Mouse (Mus musculus): ENCODE measurements at regions not wholly inside any gene's neighbourhood (a gene's known extent, or its start where the extent isn't known, plus 50 kb on each side); places are given as distances from the start of the nearest gene placed in this dataset.

DNA sequence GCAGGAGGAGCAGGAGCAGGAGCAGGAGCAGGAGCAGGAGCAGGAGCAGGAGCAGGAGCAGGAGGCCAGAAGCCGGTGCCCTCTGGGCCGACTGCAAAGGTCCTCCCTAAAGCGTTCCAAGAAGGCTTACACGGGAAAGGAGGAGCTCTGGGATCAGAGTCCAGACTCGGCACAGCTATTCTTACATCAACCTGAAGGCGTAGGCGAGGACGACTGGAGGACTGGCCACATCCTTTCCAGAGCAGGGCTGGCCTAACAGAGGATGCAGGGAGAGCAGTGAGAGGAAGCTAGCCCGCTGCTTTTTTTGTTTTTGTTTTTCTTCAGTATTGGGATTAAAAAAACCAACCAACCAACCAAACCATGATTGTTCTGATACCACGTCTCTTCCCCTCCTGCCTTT lies 151.5 kb upstream of the Ctnnb1 start:
- ATAC-seq (replicated peaks; ENCODE audit: insufficient number of reproducible peaks, low FRiP score, low TSS enrichment, poor library complexity, severe bottlenecking) = no peak

- ATAC-seq (replicated peaks; ENCODE audit: insufficient number of reproducible peaks, low FRiP score, low TSS enrichment, poor library complexity, severe bottlenecking) = no peak
Measured at GRCm38 (mm10) chr9:120778423-120778822, 150.6 kb upstream of the Ctnnb1 start.

- ATAC-seq (replicated peaks; ENCODE audit: insufficient number of reproducible peaks, low FRiP score, low TSS enrichment, poor library complexity, severe bottlenecking) = no peak
Measured at GRCm38 (mm10) chr9:120794210-120794609, 134.8 kb upstream of the Ctnnb1 start.

DNA sequence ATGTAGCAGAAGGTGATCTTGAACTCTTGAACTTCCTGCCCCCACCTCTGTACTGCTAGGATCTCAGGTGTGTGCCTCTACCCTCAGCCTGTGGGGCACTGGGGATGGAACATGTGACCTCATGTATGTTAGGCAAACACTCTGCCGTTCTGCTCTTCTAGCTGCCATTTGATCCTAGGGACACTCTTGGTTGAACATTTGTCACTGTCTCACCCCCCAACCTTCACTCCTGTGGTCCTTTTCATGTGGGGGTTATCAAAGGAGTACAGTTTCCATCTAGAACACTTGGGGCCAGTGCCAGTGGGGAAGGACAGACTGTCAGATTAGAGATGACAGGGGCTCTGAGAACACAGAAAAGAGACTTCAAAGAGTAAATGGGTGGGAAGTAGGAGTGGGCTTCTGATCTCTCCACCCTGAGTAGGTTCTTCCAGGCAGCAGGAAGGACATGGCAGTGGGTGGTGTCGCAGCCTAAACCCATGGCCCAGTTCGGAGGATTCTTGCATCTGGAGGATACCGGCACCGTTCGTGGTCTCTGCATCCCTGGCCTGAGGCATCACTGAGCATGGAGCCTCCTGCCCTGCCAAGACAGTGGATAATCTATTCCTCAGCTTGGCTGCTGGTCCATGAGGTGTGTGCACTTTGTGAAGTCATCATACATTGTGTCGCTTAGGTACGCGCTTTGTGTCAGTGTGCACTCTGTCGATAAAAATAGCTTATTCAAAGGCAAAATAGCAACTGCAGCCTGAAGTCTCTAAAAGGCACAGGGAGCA lies 132.7 kb upstream of the Ctnnb1 start:
- no peak for ATAC-seq (replicated peaks; ENCODE audit: insufficient number of reproducible peaks, low FRiP score, low TSS enrichment, poor library complexity, severe bottlenecking)

DNA sequence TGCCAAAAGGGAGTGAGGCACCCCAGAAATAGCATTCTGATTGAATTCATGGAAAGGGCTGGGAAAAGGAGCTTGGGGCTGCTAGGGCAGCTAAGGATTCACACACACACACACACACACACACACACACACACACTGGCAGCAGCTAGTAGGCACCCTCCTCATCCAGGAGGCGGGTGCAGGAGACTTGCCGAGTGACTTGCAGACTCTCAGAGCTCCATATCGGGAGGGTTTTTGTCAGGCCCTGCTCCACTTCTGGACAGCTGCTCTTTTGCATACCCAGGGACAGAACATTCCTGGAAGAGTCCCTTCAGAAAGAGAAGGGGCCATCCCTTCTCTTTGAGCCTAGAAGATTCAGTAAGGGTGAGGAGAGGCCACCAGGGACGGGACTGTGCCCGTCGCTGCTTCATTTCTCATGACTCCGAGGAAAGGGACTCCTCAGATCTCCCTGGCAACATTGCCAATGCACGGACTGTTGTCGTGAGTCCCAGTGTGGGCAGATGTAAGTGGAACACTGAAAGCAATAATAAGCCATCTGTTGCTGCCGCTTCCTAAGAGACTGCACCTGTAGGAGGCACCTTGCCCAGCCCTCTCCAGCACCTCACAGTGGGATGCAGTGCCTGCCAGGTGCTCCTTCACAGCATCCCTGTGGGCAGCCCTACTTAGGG lies 130.9 kb upstream of the Ctnnb1 start:
- ATAC-seq (replicated peaks; ENCODE audit: insufficient number of reproducible peaks, low FRiP score, low TSS enrichment, poor library complexity, severe bottlenecking) = no peak

- ATAC-seq (replicated peaks; ENCODE audit: insufficient number of reproducible peaks, low FRiP score, low TSS enrichment, poor library complexity, severe bottlenecking) = no peak
Measured at GRCm38 (mm10) chr9:120798901-120799300, 130.1 kb upstream of the Ctnnb1 start.

DNA sequence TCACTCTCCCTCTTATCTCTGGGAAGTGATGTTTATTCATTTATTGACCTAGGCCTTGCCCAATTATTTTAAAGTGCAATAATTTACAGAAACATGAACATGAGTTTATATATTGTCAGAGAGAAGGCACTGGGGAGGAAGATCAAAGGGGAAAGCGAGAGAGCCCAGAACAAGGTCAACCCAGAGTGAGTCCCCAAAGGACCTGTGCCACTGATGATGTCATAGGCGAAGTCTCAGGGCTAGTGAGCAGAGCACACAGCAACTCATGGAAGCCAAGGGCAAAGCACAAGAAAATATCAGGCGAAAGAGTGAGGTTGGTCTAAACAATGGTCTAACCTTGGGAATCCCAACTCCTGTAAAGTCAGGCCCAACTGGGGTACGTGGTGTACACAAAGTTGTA lies 126.4 kb upstream of the Ctnnb1 start:
- no peak for ATAC-seq (replicated peaks; ENCODE audit: insufficient number of reproducible peaks, low FRiP score, low TSS enrichment, poor library complexity, severe bottlenecking)

DNA sequence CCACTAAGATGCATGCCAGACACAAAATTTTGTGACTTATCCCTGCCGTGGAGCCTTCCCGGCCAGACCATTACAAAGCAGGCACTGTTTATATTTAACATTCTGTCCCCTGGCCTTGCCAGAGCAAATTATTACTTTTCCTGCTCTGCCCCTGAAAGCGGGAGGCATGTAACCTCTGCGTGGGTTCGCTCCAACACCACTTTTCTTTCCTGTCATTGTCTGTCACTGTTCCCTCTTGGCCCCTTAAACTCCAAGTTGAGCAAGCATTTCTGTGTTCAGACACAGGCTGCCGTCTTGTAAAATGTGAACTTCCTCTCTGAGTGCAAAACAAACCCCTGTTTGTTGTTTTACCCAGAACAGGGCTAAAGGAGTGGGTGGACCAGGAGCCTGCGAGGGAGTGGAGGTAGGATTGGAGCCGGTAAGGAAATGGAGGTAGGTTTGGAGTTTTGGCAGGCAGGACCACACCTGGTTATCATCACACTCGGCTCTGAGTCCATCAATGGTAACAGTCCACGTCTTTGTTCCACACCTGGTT lies 124.2 kb upstream of the Ctnnb1 start:
- no peak for ATAC-seq (replicated peaks; ENCODE audit: insufficient number of reproducible peaks, low FRiP score, low TSS enrichment, poor library complexity, severe bottlenecking)

- ATAC-seq (replicated peaks; ENCODE audit: insufficient number of reproducible peaks, low FRiP score, low TSS enrichment, poor library complexity, severe bottlenecking) = no peak
Measured at GRCm38 (mm10) chr9:120808741-120809425, 120.1 kb upstream of the Ctnnb1 start.

DNA sequence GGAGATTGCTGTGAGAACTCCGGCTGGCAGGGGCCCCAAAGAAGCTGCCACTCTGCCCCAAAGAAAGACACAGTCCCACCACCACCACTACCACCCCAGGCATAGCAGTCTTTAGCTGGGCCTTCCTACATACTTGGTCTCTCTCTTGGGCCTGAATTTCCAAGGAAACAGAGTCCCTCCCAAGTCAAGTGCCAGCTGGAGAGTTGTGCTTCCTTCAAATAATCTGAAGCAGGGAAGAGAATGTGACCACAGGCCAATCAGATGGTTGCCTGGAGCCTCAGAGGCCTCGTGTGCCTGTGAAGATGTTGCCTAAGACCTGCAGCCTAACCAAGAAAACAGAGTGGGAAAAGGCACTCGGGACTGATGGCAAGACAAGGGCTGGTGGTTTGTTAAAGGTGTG lies 117.5 kb upstream of the Ctnnb1 start:
- ATAC-seq (replicated peaks; ENCODE audit: insufficient number of reproducible peaks, low FRiP score, low TSS enrichment, poor library complexity, severe bottlenecking) = no peak

DNA sequence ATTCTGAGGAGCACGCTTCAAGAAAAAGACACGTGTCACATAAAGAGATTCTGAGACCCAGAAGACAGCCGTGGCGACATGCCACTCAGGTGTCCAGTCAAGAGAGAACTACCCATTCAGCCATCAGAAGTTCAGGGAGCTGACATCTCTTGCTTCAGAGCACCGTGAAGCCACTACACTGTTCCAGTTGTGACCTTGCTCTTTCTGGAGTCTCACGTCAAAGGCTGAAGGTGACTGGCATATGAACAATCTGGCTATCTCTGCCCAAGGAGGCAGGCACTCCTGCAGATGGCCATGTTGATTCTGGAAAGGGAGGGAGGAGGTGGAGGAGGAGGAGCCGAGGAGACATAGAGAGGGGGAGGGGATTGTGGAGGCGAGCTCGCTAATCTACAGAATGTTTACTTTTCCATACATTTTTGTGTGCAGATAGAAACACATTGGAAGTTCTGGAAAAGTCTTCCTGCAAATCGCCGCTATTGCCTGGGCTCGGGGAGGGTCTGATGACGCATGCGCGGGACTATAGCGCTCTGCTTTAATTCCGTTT lies 116.3 kb upstream of the Ctnnb1 start:
- no peak for ATAC-seq (replicated peaks; ENCODE audit: insufficient number of reproducible peaks, low FRiP score, low TSS enrichment, poor library complexity, severe bottlenecking)

- no peak for ATAC-seq (replicated peaks; ENCODE audit: insufficient number of reproducible peaks, low FRiP score, low TSS enrichment, poor library complexity, severe bottlenecking)
Measured at GRCm38 (mm10) chr9:120814286-120814685, 114.7 kb upstream of the Ctnnb1 start.

DNA sequence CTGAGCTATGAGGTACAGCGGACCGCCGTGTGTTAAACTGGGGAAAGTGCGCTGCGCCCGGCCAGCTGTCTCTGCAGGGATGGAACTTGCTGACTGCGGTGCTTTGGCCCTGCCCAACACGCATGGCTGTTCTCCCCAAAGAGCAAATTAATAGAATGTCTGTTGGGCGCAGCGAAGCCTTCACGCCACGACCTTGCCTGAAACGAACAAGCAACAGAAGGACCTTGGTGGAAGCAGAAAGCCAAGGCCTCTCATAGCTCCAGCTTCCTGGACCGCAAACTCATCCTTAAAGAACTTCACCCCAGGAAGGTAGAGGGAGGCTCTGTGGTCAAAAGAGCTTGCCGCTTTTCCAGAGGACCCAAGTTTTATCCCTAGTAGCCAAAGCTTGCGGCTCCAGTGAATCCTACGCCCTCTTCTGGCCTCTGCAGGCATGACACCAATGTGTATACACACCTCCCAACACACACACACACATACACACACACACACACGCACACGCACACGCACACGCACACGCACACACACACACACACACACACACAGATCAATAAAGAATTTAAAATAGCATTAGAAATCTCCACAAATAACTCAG lies 110.2 kb upstream of the Ctnnb1 start:
- ATAC-seq (replicated peaks; ENCODE audit: insufficient number of reproducible peaks, low FRiP score, low TSS enrichment, poor library complexity, severe bottlenecking) = no peak

DNA sequence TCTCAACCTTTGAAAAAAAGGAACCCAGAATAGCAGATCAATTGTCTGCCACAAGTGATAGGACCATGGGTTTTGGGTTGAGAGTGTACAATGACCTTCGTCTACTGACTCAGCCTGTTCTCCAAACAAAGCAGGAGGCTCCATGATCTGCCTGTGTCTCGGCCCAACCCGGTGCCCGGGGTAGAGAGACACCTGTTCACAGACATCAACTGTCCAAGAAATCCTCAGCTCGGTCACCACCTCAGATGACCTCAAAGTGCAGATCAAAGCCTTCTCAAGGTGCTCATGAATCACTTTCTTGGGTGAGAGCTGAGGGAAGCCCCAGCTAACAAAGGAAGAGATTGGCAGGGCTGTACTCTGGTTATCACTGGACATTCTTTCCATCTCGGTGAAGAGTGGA lies 108.1 kb upstream of the Ctnnb1 start:
- ATAC-seq (replicated peaks; ENCODE audit: insufficient number of reproducible peaks, low FRiP score, low TSS enrichment, poor library complexity, severe bottlenecking) = no peak

- ATAC-seq (replicated peaks; ENCODE audit: insufficient number of reproducible peaks, low FRiP score, low TSS enrichment, poor library complexity, severe bottlenecking) = no peak
Measured at GRCm38 (mm10) chr9:120823397-120823796, 105.6 kb upstream of the Ctnnb1 start.

DNA sequence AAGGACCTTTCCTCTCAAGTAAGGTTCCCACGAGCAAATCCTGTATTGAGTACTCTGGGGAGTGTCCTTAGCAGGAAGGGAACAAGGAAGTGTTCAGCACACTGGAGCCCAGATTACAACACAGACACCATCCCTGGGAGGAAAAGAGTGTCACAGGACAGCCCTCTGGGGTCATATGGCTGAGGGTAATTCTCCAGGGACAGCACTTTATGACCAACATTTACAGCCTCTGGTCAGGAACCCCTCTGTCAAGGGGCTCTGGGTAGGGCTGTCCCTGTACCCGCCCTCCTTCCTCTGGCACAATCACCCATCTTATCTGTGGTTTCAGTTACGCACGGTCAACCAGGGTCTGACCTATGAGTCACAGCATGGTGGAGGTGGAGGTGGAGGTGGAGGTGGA lies 102.8 kb upstream of the Ctnnb1 start:
- ATAC-seq (replicated peaks; ENCODE audit: insufficient number of reproducible peaks, low FRiP score, low TSS enrichment, poor library complexity, severe bottlenecking) = 0 out of 2 replicates have a peak, but pooled peaks have one; percentile 35

DNA sequence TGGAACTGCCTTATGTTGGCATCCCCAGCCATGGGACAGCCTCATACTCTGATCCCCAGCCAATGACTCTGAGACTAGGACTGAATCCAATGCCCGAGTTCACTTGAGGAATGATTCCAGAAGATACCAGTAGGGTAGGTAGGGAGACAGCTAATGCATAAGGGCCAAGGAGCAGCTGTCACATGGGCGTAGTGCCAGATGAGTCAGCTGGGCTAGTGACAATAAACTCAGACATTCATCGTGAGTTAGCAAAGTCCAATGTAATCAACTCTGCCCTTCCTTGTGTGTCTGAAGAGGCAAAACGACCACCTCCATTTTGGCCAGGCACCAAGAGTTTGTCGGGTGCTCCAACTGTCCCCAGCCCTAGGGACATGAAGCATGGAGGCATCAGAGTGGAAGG lies 98.5 kb upstream of the Ctnnb1 start:
- no peak for ATAC-seq (replicated peaks; ENCODE audit: insufficient number of reproducible peaks, low FRiP score, low TSS enrichment, poor library complexity, severe bottlenecking)

DNA sequence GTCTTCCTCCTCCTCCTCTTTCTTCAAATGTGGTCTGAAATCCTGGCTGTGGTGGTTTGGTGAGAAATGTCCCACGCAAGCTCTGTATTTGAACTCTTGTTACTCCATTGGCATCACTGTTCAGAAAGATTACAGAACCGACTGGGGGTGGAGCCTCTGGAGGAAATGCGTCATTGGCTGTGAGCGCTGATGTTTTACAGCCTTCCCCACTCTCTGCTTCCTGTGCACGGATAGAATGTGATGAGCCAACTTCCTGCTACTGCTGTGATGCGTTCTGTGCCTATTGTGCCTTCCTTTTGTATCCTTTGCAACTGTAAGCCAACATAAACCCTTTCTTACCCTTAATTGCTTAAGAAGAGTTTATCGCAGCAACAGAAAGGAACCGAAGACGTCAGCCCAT lies 94.8 kb upstream of the Ctnnb1 start:
- ATAC-seq (replicated peaks; ENCODE audit: insufficient number of reproducible peaks, low FRiP score, low TSS enrichment, poor library complexity, severe bottlenecking) = no peak

GRCm38 (mm10) chr9:120835621-120836020 lies 93.4 kb upstream of the Ctnnb1 start:
- ATAC-seq (replicated peaks; ENCODE audit: insufficient number of reproducible peaks, low FRiP score, low TSS enrichment, poor library complexity, severe bottlenecking) = no peak
